Mouse (Mus musculus) B cell, adult 2 months (primary cell): ENCODE measurements around the gene Itgb4.
"Not testable (repeated sequence)": the region's sequence is repeated elsewhere in the genome, so short reads cannot be mapped to it uniquely, and the experiment has no call there.

Experiments
- DNase-seq, 2 experiments: peaks; one replicate each; pipeline ENCODE4 v3.0.0; 2022

Itgb4 gene

GRCm38 (mm10) chr11:116009661-116010060 lies 35.2 kb downstream of the Itgb4 start:
- no peak for DNase-seq

GRCm38 (mm10) chr11:116010146-116010545 lies 35.6 kb downstream of the Itgb4 start:
- no peak for DNase-seq

- no peak for DNase-seq
Measured at GRCm38 (mm10) chr11:116010948-116011347, 36.4 kb downstream of the Itgb4 start.

GRCm38 (mm10) chr11:116011529-116012261 lies 37.2 kb downstream of the Itgb4 start:
- no peak for DNase-seq

- DNase-seq, result peak; percentile 89 to 90
Measured at GRCm38 (mm10) chr11:116012262-116012947, 37.9 kb downstream of the Itgb4 start, which contains the start of gene Galk1. Gene Galk1, minus strand, starts transcription at chr11:116012719.

- no peak for DNase-seq
Measured at GRCm38 (mm10) chr11:116014821-116015220, 40.3 kb downstream of the Itgb4 start.

- DNase-seq, result peak; percentile 56 to 57
Measured at GRCm38 (mm10) chr11:116018106-116018505, 43.6 kb downstream of the Itgb4 start.

- not testable (repeated sequence) for DNase-seq
Measured at GRCm38 (mm10) chr11:116018867-116019266, 44.4 kb downstream of the Itgb4 start.

GRCm38 (mm10) chr11:116019360-116019791 lies 44.9 kb downstream of the Itgb4 start:
- DNase-seq, result peak; percentile 47 to 56

- DNase-seq, result peak; percentile 60 to 71
Measured at GRCm38 (mm10) chr11:116019976-116020411, 45.5 kb downstream of the Itgb4 start.

- peak; percentile 69 to 72 for DNase-seq
Measured at GRCm38 (mm10) chr11:116020519-116020922, 46.0 kb downstream of the Itgb4 start.

GRCm38 (mm10) chr11:116021328-116022220 lies 47.1 kb downstream of the Itgb4 start:
- peak; percentile 55 to 59 for DNase-seq

- no peak for DNase-seq
Measured at GRCm38 (mm10) chr11:116022256-116022780, 47.8 kb downstream of the Itgb4 start.

- peak; percentile 52 to 59 for DNase-seq
Measured at GRCm38 (mm10) chr11:116023074-116023770, 48.7 kb downstream of the Itgb4 start.

- DNase-seq, result peak; percentile 85 to 88
Measured at GRCm38 (mm10) chr11:116023771-116024355, 49.4 kb downstream of the Itgb4 start.

- peak; percentile 97 for DNase-seq
Measured at GRCm38 (mm10) chr11:116024356-116024808, 49.9 kb downstream of the Itgb4 start.

- no peak for DNase-seq
Measured at GRCm38 (mm10) chr11:116025056-116025845, 50.7 kb downstream of the Itgb4 start.

GRCm38 (mm10) chr11:116027756-116028155 lies 53.2 kb downstream of the Itgb4 start, which contains the start of gene H3f3b:
Gene H3f3b, minus strand, starts transcription at chr11:116027962.
- no peak for DNase-seq

GRCm38 (mm10) chr11:116028177-116028865 lies 53.8 kb downstream of the Itgb4 start:
- no peak for DNase-seq
